Mouse (Mus musculus) mesoderm, embryonic 11.5 days (tissue): ENCODE data around the gene Wdr18.

Experiments
- DNase-seq: peaks from one replicate; pipeline ENCODE4 v3.0.0-alpha.2; 2012; ENCODE audit warnings: low read depth, low spot score

Wdr18 gene

GRCm38 (mm10) chr10:79996272-79997033, 36.5 kb downstream of the Wdr18 start, which contains the start of gene Abca7:
Abca7 (plus strand) TSS chr10:79996494.
- peak; percentile 97 for DNase-seq

GRCm38 (mm10) chr10:79997034-79997760, 37.2 kb downstream of the Wdr18 start:
- DNase-seq: peak; percentile 95

GRCm38 (mm10) chr10:79997819-79998218, 37.9 kb downstream of the Wdr18 start:
- DNase-seq: no peak

GRCm38 (mm10) chr10:80001945-80002344, 42.0 kb downstream of the Wdr18 start:
- no peak for DNase-seq

GRCm38 (mm10) chr10:80002829-80003228, 42.9 kb downstream of the Wdr18 start:
- DNase-seq: no peak

- no peak for DNase-seq
These were observed 43.7 kb downstream of the Wdr18 start for GRCm38 (mm10) chr10:80003374-80004232.

GRCm38 (mm10) chr10:80004233-80004705, 44.3 kb downstream of the Wdr18 start:
- DNase-seq: no peak

GRCm38 (mm10) chr10:80011740-80012139, 51.8 kb downstream of the Wdr18 start:
- no peak for DNase-seq

- DNase-seq: no peak
These were observed 53.7 kb downstream of the Wdr18 start for GRCm38 (mm10) chr10:80013609-80014008.

- no peak for DNase-seq
These were observed 54.7 kb downstream of the Wdr18 start for GRCm38 (mm10) chr10:80014484-80015290.

- DNase-seq: no peak
These were observed 55.6 kb downstream of the Wdr18 start for GRCm38 (mm10) chr10:80015583-80015982.

- DNase-seq: no peak
These were observed 56.6 kb downstream of the Wdr18 start, which contains the start of gene Arhgap45 for GRCm38 (mm10) chr10:80016511-80016910. Arhgap45 (plus strand) TSS chr10:80016653.

- no peak for DNase-seq
These were observed 57.0 kb downstream of the Wdr18 start for GRCm38 (mm10) chr10:80016931-80017330.

GRCm38 (mm10) chr10:80017361-80017760, 57.4 kb downstream of the Wdr18 start:
- no peak for DNase-seq

GRCm38 (mm10) chr10:80017771-80018170, 57.8 kb downstream of the Wdr18 start:
- no peak for DNase-seq

GRCm38 (mm10) chr10:80018739-80019297, 58.9 kb downstream of the Wdr18 start:
- DNase-seq: no peak

GRCm38 (mm10) chr10:80019471-80020131, 59.6 kb downstream of the Wdr18 start:
- peak; percentile 58 for DNase-seq
